Mouse (Mus musculus) left cerebral cortex, postnatal 25 days (tissue): ENCODE results near the gene Cep44. TPM values are rescaled to one million over a fixed set of nuclear protein-coding genes. Genes with fewer than 3 reads are reported as not detected.
A peak's percentile ranks its signal among the peaks of the same experiment; 100 is the strongest.

ENCODE experiments used
- DNase-seq, 2 experiments: peaks; one replicate each; pipeline ENCODE4 v3.0.0; 2022; ENCODE audit warnings: low spot score in 2 of 2, mixed read lengths in 1 of 2
- intact Hi-C: fragments of 180-260 bp; cut with DNase I; formaldehyde crosslinking; loops from one replicate; pipeline ENCODE4 v1.15.1; 2025
- microRNA-seq, 2 experiments: library from miRNA; unstranded; fragments of <30 nt; microRNA quantifications; one replicate each; pipeline ENCODE4 v1.2.0; 2022
- total RNA-seq, 2 experiments: library from RNA; stranded (reverse); gene quantifications; 2 replicates each; pipeline ENCODE4 v1.2.3; 2021

The Cep44 gene
- total RNA-seq, 2 experiments from 2014 or later: 20.6 to 24.3 TPM

GRCm38 (mm10) chr8:56508318-56508951 lies 42.4 kb downstream of the Cep44 start:
- no peak for DNase-seq
- intact Hi-C loops: no loop called here

- DNase-seq: no peak
- intact Hi-C loops: no loop called here
Observed at GRCm38 (mm10) chr8:56501911-56502310, 48.9 kb downstream of the Cep44 start.

- intact Hi-C loops: loop anchor here (5.0 to 10.0 kb wide), 3 partner anchors 955 to 1985 kb away; no protein-coding TSS in a partner anchor
- peak in 1 of 2 experiments; percentile 31 for DNase-seq
Observed at GRCm38 (mm10) chr8:56489496-56489895, 61.4 kb downstream of the Cep44 start.

- intact Hi-C loops: loop anchor here (5.0 to 10.0 kb wide), 3 partner anchors 951 to 1981 kb away; no protein-coding TSS in a partner anchor
- DNase-seq: no peak
Observed at GRCm38 (mm10) chr8:56486006-56486405, 64.8 kb downstream of the Cep44 start.

Small RNA genes within 50 kb of the gene (microRNA-seq; reads per million reads assigned to microRNA genes)
- gene Gm25992: 0 reads per million in 2 experiments

Other genes starting within 250 kb of the Cep44 start
- gene Fbxo8, start within 50 bp of the Cep44 start, total RNA-seq: 10 to 100 TPM; 37.4 to 41.9 TPM